Mouse (Mus musculus) cerebellum, postnatal 36 days (tissue): Measurements from ENCODE around the gene Thbs4.
"Not testable (repeated sequence)": the region's sequence is repeated elsewhere in the genome, so short reads cannot be mapped to it uniquely, and the experiment has no call there.

Experiments
- DNase-seq, 2 experiments: peaks; one replicate each; pipeline ENCODE4 v3.0.0; 2021 to 2022; ENCODE audit warnings: mixed read lengths in 2 of 2

The Thbs4 gene

DNA sequence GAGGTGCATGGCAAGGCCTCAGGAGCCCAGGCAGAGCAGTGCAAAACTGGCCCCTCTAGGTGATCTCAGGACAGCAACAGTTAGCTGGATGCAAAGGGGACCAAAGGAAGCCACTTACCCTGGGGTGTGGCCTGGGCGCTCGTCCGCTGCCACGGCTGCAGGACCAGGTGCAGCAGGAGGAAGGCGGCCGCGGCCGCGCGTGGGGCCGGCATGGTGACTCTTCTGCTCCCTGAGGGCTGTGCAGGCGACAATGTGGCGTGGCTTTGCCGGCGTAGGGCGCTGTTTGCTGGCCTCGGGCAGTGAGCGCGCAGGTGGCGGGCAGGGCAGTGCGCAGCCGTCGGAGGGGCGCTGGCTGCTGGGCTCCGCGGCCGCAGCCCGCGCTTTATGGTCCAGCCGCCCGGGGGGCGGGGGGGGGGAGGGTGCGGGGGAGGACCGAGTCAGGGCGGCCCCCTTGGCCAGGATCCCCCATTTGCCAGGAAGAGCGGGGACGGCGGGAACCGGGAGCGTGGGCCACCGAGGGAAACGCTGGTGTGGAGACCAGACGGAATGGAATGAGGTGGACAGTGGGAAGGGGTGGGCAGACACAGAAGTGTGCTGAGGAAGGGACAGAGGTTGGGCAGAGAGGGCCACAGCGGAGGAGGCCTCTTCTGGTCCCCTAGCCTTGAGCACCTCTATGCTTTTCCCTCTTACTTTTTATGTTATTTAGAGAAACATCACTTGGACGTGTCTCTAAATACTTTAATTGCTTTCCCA lies at the start of gene Thbs4:
Thbs4 (minus strand) TSS at position 357 of the 753 bp plus-strand sequence.
- DNase-seq, result peak in 1 of 2 experiments; percentile 17

DNA sequence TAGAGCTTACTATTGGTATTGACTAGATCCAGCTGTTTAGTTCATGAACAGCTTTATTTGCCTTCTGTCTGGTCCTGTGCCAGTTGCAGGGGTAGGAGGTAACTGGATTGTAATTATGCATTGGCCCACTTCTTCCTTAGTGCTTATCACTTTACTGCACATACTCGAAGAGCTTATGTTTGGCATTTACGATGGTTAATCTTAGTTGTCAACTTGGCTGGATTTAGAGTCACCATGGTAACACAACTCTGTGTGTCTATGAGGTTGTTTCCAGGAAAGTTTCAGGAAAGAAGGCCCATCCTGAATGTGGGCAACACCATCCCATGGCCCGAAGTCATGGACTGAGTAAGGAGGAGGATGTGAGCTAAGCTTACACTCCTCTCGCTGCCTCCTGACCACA lies 38.5 kb upstream of the Thbs4 start:
- no peak for DNase-seq

GRCm38 (mm10) chr13:92828820-92829219 lies 34.2 kb upstream of the Thbs4 start:
- DNase-seq, result no peak

GRCm38 (mm10) chr13:92817357-92817756 lies 22.7 kb upstream of the Thbs4 start:
- DNase-seq, result no peak

DNA sequence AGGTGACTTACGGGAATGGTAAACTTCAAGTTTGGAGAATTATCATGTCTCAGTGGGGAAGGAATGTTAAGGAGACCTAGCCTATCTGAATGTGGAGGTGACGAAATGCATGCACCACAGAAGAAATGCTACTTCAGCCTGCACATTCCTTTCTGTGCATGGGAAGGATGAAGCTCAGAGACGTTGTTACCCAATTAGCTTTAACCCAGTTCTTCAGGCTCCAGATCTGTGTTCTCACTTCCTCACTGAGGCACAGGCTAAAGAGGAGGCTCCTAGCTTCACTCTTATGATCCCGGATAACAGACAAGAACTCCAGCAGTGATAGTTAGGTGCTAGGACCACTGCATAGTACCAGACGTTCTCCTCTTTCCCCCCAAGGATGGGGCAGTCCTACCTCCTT lies 21.7 kb upstream of the Thbs4 start:
- no peak for DNase-seq

DNA sequence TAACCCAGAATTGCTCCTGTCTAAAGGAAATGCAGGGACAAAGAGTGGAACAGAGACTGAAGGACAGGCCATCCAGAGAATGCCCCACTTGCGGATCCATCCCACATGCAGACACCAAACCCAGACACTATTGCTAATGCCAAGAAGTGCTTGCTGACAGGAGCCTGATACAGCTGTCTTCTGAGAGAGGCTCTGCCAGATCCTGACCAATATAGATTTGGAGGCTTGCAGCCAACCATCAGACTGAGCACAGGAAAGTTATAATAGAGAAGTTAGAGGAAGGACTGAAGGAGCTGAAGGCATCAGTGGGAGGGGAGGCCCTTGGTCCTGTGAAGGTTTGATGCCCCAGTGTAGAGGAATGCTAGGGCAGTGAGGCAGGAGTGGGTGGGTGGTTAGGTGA lies 16.0 kb upstream of the Thbs4 start:
- not testable (repeated sequence) for DNase-seq

DNA sequence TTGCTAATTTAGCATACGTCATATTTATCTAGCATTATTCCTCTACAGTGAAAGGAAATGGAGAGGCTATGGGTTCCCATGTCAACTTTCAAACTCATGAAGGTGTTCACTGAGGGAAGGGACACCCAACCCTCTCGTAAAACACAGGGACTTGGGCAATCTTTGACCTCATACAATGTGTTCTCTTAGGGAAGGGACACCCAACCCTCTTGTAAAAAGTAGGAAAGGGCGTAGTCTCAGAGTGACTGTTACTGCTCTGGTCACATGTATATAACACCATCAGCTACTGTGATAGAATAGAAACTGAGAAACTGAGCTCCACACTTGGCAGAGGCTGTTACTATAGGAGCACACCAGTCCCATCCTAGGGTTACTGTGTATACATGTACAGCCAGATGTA lies 13.2 kb upstream of the Thbs4 start:
- DNase-seq, result no peak

GRCm38 (mm10) chr13:92806785-92807184 lies 12.2 kb upstream of the Thbs4 start:
- no peak for DNase-seq

GRCm38 (mm10) chr13:92799306-92799925 lies 4.8 kb upstream of the Thbs4 start:
- DNase-seq, result no peak

DNA sequence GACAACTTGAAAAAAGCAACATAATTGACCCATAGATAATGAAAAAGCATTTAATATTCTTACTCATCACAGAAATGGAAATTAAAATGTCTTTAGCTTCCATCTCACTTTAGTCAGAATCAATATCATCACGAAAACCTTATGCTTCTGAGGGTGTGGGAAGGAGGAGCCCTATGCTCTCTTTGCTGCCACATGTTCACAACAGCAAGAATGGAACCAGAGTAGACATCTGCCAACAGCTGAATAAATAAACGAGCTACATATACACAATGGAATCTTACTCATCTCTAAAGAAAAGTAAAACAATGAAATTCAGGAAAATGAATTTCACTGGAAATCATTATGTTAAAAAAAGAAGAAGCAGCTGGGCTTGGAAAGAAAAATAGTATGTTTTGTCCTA lies 4.2 kb upstream of the Thbs4 start:
- DNase-seq, result no peak

- DNase-seq, result no peak
Observed at GRCm38 (mm10) chr13:92793636-92794035, 982 bp downstream of the Thbs4 start.

- DNase-seq, result no peak
Observed at GRCm38 (mm10) chr13:92791474-92791873, 3.1 kb downstream of the Thbs4 start.

DNA sequence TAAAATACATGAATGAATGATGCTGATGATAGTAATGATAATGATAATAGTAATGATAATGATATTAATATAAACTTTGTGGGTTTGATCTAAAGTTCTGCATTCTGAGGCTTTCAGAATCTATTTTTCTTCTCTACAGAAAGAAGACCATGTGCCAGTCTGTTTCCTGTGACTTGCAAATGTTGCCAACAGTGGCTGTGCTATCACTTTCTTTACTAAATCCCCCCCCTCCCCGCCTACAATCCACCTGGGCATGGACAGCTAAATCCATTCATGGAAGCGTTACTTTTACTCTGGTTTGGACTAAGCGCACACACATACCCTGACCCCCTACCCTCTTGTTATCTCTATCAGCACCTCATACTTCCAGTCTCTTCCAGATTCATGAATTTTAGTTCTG lies 10.3 kb downstream of the Thbs4 start:
- DNase-seq, result no peak

GRCm38 (mm10) chr13:92783551-92783950 lies 11.1 kb downstream of the Thbs4 start:
- DNase-seq, result no peak

DNA sequence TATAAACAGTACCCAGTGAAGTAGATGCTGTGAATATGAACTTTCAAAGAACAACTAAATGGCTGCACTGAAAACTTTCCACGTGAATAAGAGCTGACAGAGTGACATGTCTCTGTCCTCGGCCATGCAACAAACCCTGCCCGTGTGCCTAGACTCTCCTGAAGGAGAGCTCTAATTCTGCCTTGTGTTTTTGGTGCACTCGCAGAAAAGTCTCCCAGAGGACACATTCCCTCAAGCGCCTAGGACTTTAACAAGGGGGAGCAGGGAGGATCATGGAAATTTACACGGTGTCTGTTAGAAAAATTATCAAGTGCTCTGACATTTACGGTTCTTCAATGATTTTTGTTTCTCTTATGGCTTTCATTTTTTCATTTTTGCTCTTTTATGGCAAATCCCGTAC lies 13.7 kb downstream of the Thbs4 start:
- DNase-seq, result no peak

- DNase-seq, result no peak
Observed at GRCm38 (mm10) chr13:92780076-92780475, 14.5 kb downstream of the Thbs4 start.

DNA sequence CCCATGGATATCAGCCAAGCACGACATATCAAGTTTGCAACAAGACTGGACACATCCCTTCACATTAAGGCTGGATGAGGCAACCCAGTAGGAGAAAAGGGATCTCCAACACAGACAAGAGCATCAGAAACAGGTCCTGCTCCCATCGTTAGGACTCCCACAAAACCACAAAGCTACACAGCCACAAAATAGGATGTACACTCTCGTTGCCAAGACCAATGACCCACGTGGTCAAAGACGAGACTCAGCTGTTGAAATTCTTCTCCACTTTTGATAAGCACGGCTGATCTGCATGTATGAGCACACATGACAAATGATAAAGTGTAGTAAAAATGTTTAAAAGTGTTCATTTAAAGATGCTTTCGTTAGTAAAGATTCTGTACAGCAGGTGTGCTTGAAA lies 16.0 kb downstream of the Thbs4 start:
- DNase-seq, result no peak

DNA sequence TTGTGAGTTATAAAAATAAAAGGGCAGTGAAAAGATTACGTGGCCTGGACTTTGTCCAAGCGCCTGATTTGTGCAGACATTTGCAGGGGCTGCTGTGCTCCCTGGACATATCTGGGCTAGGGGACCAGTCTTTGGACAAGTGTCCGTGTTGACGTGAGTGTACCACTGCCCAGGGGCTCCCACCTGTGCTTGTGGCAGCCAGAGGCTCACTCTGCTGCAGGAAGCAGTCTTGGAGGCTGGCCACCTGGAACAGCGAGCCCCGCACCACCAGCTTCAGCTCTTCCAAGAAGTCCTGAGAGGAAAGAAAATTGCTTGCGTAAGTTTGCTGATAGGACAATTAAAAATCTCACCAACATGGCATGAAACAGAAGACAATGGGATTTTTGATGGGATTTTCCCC lies 18.7 kb downstream of the Thbs4 start:
- no peak for DNase-seq

- DNase-seq, result no peak
Observed at GRCm38 (mm10) chr13:92774887-92775286, 19.7 kb downstream of the Thbs4 start.

DNA sequence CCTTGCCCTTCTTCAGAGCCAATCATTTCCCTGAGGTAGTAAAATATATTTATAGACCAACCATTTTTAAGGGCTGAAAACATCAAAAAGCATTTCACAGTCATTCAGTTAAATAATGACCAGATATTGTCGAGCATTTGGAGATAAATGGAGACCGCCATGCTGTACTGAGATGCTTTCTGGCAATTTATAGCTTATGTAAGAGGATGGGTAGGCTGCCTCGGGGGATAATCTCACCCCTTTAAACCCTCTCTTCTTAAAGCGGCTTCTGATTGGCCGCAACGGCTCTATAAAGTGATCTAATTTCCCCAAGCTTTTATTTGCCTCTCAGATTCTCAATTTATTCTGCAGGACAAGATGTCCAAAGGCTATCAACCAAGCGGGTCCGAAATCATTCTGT lies 22.1 kb downstream of the Thbs4 start:
- no peak for DNase-seq

DNA sequence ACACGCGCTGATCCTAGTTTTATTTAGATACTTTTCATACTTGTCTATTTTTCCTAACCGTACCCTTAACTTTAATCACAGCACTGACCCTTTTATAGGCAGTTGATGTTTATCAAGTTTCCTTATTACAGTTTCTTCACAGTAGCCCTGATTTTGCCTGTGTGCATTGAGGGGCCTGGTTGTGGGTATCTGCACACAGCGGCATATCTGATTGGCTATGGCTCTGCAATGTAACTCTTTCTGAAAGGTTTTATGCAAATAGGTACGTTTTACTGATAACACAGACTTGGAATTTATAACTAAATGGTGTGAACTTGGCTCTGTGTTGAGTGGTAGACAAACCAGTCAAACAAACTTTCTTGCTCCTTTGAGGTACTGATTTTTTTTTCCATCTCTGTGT lies 23.1 kb downstream of the Thbs4 start:
- DNase-seq, result no peak

GRCm38 (mm10) chr13:92765454-92766242 lies 29.0 kb downstream of the Thbs4 start:
- no peak for DNase-seq

- no peak for DNase-seq
Observed at GRCm38 (mm10) chr13:92762322-92762721, 32.3 kb downstream of the Thbs4 start.

GRCm38 (mm10) chr13:92760519-92760918 lies 34.1 kb downstream of the Thbs4 start:
- no peak for DNase-seq
